Mouse (Mus musculus) heart, embryonic 13.5 days (tissue): ENCODE results near the gene Ralgds. TPM values are rescaled to one million over a fixed set of nuclear protein-coding genes. Genes with fewer than 3 reads are reported as not detected.
A peak's percentile ranks its signal among the peaks of the same experiment; 100 is the strongest.

Experiments
- ATAC-seq: fragments of 200-750 bp; cut with Nextera tagmentation; 2 replicates; pipeline ENCODE4 v1.8.0; 2017; ENCODE audit warnings: moderate TSS enrichment; ENCODE audit not compliant: insufficient number of reproducible peaks, low FRiP score, low TSS enrichment; ENCODE audit errors: extremely low read depth
- H3K27ac ChIP-seq: fragments of 300-500 bp; sonication (generic); replicated peaks from 2 replicates; pipeline ENCODE4 v1.5.1; 2015; ENCODE audit warnings: moderate library complexity, mild to moderate bottlenecking, inconsistent platforms
- H3K27me3 ChIP-seq: fragments of 300-500 bp; sonication (generic); replicated peaks from 2 replicates; pipeline ENCODE4 v1.6.1; 2015; ENCODE audit warnings: mild to moderate bottlenecking, inconsistent platforms
- H3K36me3 ChIP-seq: fragments of 300-500 bp; sonication (generic); 2 replicates; pipeline ENCODE4 v1.6.1; 2015; ENCODE audit warnings: mild to moderate bottlenecking, inconsistent platforms
- H3K4me1 ChIP-seq: fragments of 300-500 bp; sonication (generic); 2 replicates; pipeline ENCODE4 v1.6.1; 2015; ENCODE audit warnings: inconsistent platforms
- H3K4me2 ChIP-seq: fragments of 300-500 bp; sonication (generic); 2 replicates; pipeline ENCODE4 v1.6.1; 2015; ENCODE audit warnings: inconsistent platforms, mild to moderate bottlenecking, moderate library complexity
- H3K4me3 ChIP-seq: fragments of 300-500 bp; sonication (generic); 2 replicates; pipeline ENCODE4 v1.5.1; 2015; ENCODE audit warnings: moderate library complexity, mild to moderate bottlenecking, inconsistent platforms
- H3K9ac ChIP-seq: fragments of 300-500 bp; sonication (generic); 2 replicates; pipeline ENCODE4 v1.6.1; 2015; ENCODE audit warnings: inconsistent platforms, mild to moderate bottlenecking, moderate library complexity
- H3K9me3 ChIP-seq: fragments of 300-500 bp; sonication (generic); 2 replicates; pipeline ENCODE4 v1.6.1; 2016; ENCODE audit warnings: inconsistent platforms
- WGBS: fragments of 180-500 bp; shearing (Covaris S2); methylation state at CpG from one replicate; pipeline ENCODE4 v1.1.7; 2015; ENCODE audit warnings: mixed read lengths; 5-methylcytosine and 5-hydroxymethylcytosine counted together
- polyA plus RNA-seq: library from polyadenylated mRNA; unstranded; fragments of >200 nt; fragmentation: Nextera tagmentation; extraction: Ambion mirVana; gene quantifications from 2 replicates; pipeline ENCODE4 v1.2.1, GENCODE M21; 2015

The Ralgds gene
- polyA plus RNA-seq, 1 experiment from 2014 or later: 20.3 TPM

GRCm38 (mm10) chr2:28535263-28535540 lies 22.3 kb downstream of the Ralgds start:
- no peak for ATAC-seq
- H3K27ac ChIP-seq: peak overlapping the region; percentile 87
- peaks cover 2% of the 10 kb centered on the region; the same call in 1 of the 2 replicates for H3K36me3 ChIP-seq
- H3K9ac ChIP-seq: peak overlapping the region; percentile 94
- WGBS: 39% methylated on average over 4 of the region's 4 CpGs
- no peaks in the 10 kb centered on the region for H3K9me3 ChIP-seq
- peak overlapping the region; percentile 77 for H3K4me2 ChIP-seq
- no peaks in the 10 kb centered on the region for H3K27me3 ChIP-seq
- H3K4me3 ChIP-seq: peak overlapping the region; percentile 78
- H3K4me1 ChIP-seq: peaks cover 89% of the 10 kb centered on the region

- Histone ChIP-seq H3K4me3 (peak overlapping the region; percentile 78; the same call in 1 of the 2 replicates), H3K9ac (peak overlapping the region; percentile 94), H3K27ac (peak overlapping the region; percentile 87), H3K4me1 (peaks cover 88% of the 10 kb centered on the region), H3K9me3 (no peaks in the 10 kb centered on the region), H3K4me2 (peak overlapping the region; percentile 77), H3K36me3 (peaks cover 4% of the 10 kb centered on the region; the same call in 1 of the 2 replicates), H3K27me3 (no peaks in the 10 kb centered on the region)
- 47% methylated on average over 7 of the region's 7 CpGs for WGBS
- no peak for ATAC-seq
Measured at GRCm38 (mm10) chr2:28535650-28536049, 22.7 kb downstream of the Ralgds start.

GRCm38 (mm10) chr2:28536166-28536565 lies 23.2 kb downstream of the Ralgds start:
- peak overlapping the region; percentile 87 for H3K27ac ChIP-seq
- H3K36me3 ChIP-seq: peaks cover 4% of the 10 kb centered on the region; the same call in 1 of the 2 replicates
- H3K27me3 ChIP-seq: no peaks in the 10 kb centered on the region
- H3K4me3 ChIP-seq: 0 out of 2 replicates have a peak overlapping the region, but pooled peaks have one; percentile 78
- peak overlapping the region; percentile 94 for H3K9ac ChIP-seq
- ATAC-seq: no peak
- 40% methylated on average over 4 of the region's 4 CpGs for WGBS
- H3K4me1 ChIP-seq: peaks cover 84% of the 10 kb centered on the region
- H3K9me3 ChIP-seq: no peaks in the 10 kb centered on the region
- H3K4me2 ChIP-seq: peak overlapping the region; percentile 77

- H3K27ac ChIP-seq: 0 out of 2 replicates have a peak overlapping the region, but pooled peaks have one; percentile 87
- H3K36me3 ChIP-seq: peaks cover 13% of the 10 kb centered on the region
- H3K4me3 ChIP-seq: no peak overlapping the region
- H3K4me2 ChIP-seq: peak overlapping the region; percentile 13; the same call in 1 of the 2 replicates
- peaks cover 78% of the 10 kb centered on the region for H3K4me1 ChIP-seq
- 0 out of 2 replicates have a peak overlapping the region, but pooled peaks have one; percentile 94 for H3K9ac ChIP-seq
- 74% methylated on average over 11 of the region's 11 CpGs for WGBS
- H3K9me3 ChIP-seq: no peaks in the 10 kb centered on the region
- no peaks in the 10 kb centered on the region for H3K27me3 ChIP-seq
- no peak for ATAC-seq
Measured at GRCm38 (mm10) chr2:28536766-28537633, 24.1 kb downstream of the Ralgds start.

- Histone ChIP-seq H3K9me3 (no peaks in the 10 kb centered on the region), H3K27me3 (no peaks in the 10 kb centered on the region), H3K27ac (no peak overlapping the region), H3K9ac (no peak overlapping the region), H3K36me3 (peaks cover 18% of the 10 kb centered on the region), H3K4me1 (peaks cover 72% of the 10 kb centered on the region), H3K4me3 (no peak overlapping the region), H3K4me2 (no peak overlapping the region)
- ATAC-seq: no peak
- WGBS: 51% methylated on average over 4 of the region's 4 CpGs
Measured at GRCm38 (mm10) chr2:28537634-28537920, 24.7 kb downstream of the Ralgds start.

GRCm38 (mm10) chr2:28537995-28538816 lies 25.3 kb downstream of the Ralgds start:
- Histone ChIP-seq H3K4me1 (peaks cover 66% of the 10 kb centered on the region), H3K4me3 (no peak overlapping the region), H3K36me3 (peaks cover 23% of the 10 kb centered on the region), H3K4me2 (no peak overlapping the region), H3K27me3 (no peaks in the 10 kb centered on the region), H3K27ac (peak overlapping the region; percentile 75), H3K9ac (peak overlapping the region; percentile 61), H3K9me3 (no peaks in the 10 kb centered on the region)
- ATAC-seq: no peak
- 72% methylated on average over 8 of the region's 8 CpGs for WGBS

GRCm38 (mm10) chr2:28538817-28539128 lies 25.8 kb downstream of the Ralgds start:
- no peaks in the 10 kb centered on the region for H3K27me3 ChIP-seq
- H3K4me1 ChIP-seq: peaks cover 62% of the 10 kb centered on the region
- 38% methylated on average over 1 of the region's 1 CpGs for WGBS
- peak overlapping the region; percentile 75 for H3K27ac ChIP-seq
- H3K4me2 ChIP-seq: no peak overlapping the region
- H3K4me3 ChIP-seq: no peak overlapping the region
- peaks cover 29% of the 10 kb centered on the region for H3K36me3 ChIP-seq
- ATAC-seq: no peak
- no peaks in the 10 kb centered on the region for H3K9me3 ChIP-seq
- peak overlapping the region; percentile 61 for H3K9ac ChIP-seq

GRCm38 (mm10) chr2:28539206-28539605 lies 26.3 kb downstream of the Ralgds start:
- no peaks in the 10 kb centered on the region for H3K27me3 ChIP-seq
- H3K36me3 ChIP-seq: peaks cover 33% of the 10 kb centered on the region
- no peak for ATAC-seq
- H3K4me2 ChIP-seq: no peak overlapping the region
- H3K4me3 ChIP-seq: no peak overlapping the region
- peaks cover 58% of the 10 kb centered on the region for H3K4me1 ChIP-seq
- WGBS: 43% methylated on average over 7 of the region's 7 CpGs
- H3K9ac ChIP-seq: peak overlapping the region; percentile 61
- H3K9me3 ChIP-seq: no peaks in the 10 kb centered on the region
- peak overlapping the region; percentile 75 for H3K27ac ChIP-seq

GRCm38 (mm10) chr2:28539949-28540348 lies 27.0 kb downstream of the Ralgds start:
- Histone ChIP-seq H3K4me2 (no peak overlapping the region), H3K36me3 (peaks cover 40% of the 10 kb centered on the region), H3K27ac (no peak overlapping the region), H3K4me1 (peaks cover 51% of the 10 kb centered on the region), H3K27me3 (no peaks in the 10 kb centered on the region), H3K4me3 (no peak overlapping the region), H3K9ac (peak overlapping the region; percentile 61), H3K9me3 (no peaks in the 10 kb centered on the region)
- 67% methylated on average over 2 of the region's 2 CpGs for WGBS
- no peak for ATAC-seq

- Histone ChIP-seq H3K9ac (no peak overlapping the region), H3K27me3 (no peaks in the 10 kb centered on the region), H3K4me1 (peaks cover 43% of the 10 kb centered on the region), H3K9me3 (no peaks in the 10 kb centered on the region), H3K4me2 (no peak overlapping the region), H3K4me3 (no peak overlapping the region), H3K36me3 (peaks cover 48% of the 10 kb centered on the region), H3K27ac (no peak overlapping the region)
- 77% methylated on average over 8 of the region's 8 CpGs for WGBS
- ATAC-seq: no peak
Measured at GRCm38 (mm10) chr2:28540587-28541227, 27.8 kb downstream of the Ralgds start.

- H3K4me3 ChIP-seq: no peak overlapping the region
- no peak for ATAC-seq
- H3K9me3 ChIP-seq: no peaks in the 10 kb centered on the region
- no peak overlapping the region for H3K9ac ChIP-seq
- no peaks in the 10 kb centered on the region; the same call in 1 of the 2 replicates for H3K27me3 ChIP-seq
- no peak overlapping the region for H3K4me2 ChIP-seq
- H3K4me1 ChIP-seq: peaks cover 23% of the 10 kb centered on the region
- no peak overlapping the region for H3K27ac ChIP-seq
- WGBS: 80% methylated on average over 8 of the region's 8 CpGs
- H3K36me3 ChIP-seq: peaks cover 67% of the 10 kb centered on the region
Measured at GRCm38 (mm10) chr2:28543894-28544293, 31.0 kb downstream of the Ralgds start.
